In genomic region chr16:95838478-95838846, GRCm38 (mm10) we compare ENCODE assay signal across 30 mouse cellular contexts.
DNase-seq lines count a peak whose midpoint lies in the region; ATAC-seq and TF ChIP-seq lines count a peak whose summit lies in the region.
"Had no signal": no experiment of that assay in that cellular context is flagged by ENCODE, and none has a peak within 500 bp of the region (broad histone marks: within the 10 kb centered on the region; RNA-seq: fewer than 3 reads in every experiment).

No protein-coding gene starts in this region.

- H3K9ac ChIP-seq in intestine, postnatal 0 days (ENCODE audit: low read depth, low read length), result no peak overlapping the region
- H3K9ac ChIP-seq: embryonic facial prominence, embryonic 13.5 days; embryonic facial prominence, embryonic 15.5 days; forebrain, embryonic 12.5 days had no signal

- H3K79me3 ChIP-seq in C2C12 (ENCODE audit: low read depth), result no peaks in the 10 kb centered on the region

- H3K4me1 ChIP-seq in heart, embryonic 10.5 days, result peaks cover 15% of the 10 kb centered on the region
- peaks cover 30% of the 10 kb centered on the region for H3K4me1 ChIP-seq in limb, embryonic 10.5 days
- H3K4me1 ChIP-seq in intestine, postnatal 0 days (replicated peaks; ENCODE audit: control insufficient read depth, insufficient read depth, low read length), result no peaks in the 10 kb centered on the region

- no peak overlapping the region for H3K4me3 ChIP-seq in heart, embryonic 10.5 days
- H3K4me3 ChIP-seq in C2C12 (ENCODE audit: insufficient read depth, poor library complexity, severe bottlenecking), result no peak overlapping the region
- no peak overlapping the region for H3K4me3 ChIP-seq in limb, embryonic 10.5 days
- H3K4me3 ChIP-seq in macrophage (ENCODE audit: inconsistent target), result no peak overlapping the region
- no peak overlapping the region for H3K4me3 ChIP-seq in intestine, postnatal 0 days (ENCODE audit: low read depth, low read length)
- H3K4me3 ChIP-seq: embryonic facial prominence, embryonic 13.5 days; embryonic facial prominence, embryonic 15.5 days; erythroblast, embryonic 14.5 days; forebrain, embryonic 10.5 days; forebrain, embryonic 12.5 days had no signal

- peak overlapping the region; percentile 19 for H3ac ChIP-seq in C2C12 (ENCODE audit: control insufficient read depth, insufficient read length, low read depth)

- DNase-seq in heart, embryonic 10.5 days (ENCODE audit: low spot score), result no peak
- DNase-seq in heart, adult 9 months (ENCODE audit: low spot score in 2 of 2), result no peak
- no peak for DNase-seq in limb, embryonic 10.5 days (ENCODE audit: low spot score)
- no peak for DNase-seq in liver
- DNase-seq in c-Kit-positive CD71-positive TER-119-positive erythroid progenitor cells, embryonic 14.5 days (ENCODE audit: low spot score), result no peak
- DNase-seq: adrenal gland, adult 8-10 months; adrenal gland, postnatal 14 days; adrenal gland, postnatal 36 days; cerebellum, adult 11 months; cerebellum, adult 18-20 months; cerebellum, adult 8-10 months; cerebellum, adult 9-11 months; cerebellum, postnatal 14 days; cerebellum, postnatal 36 days; embryo, embryonic 11 days had no signal

- TF ChIP-seq CTCF in C2C12 (IDR thresholded peaks at IDR 0.05; ENCODE audit: control insufficient read depth, insufficient read depth, insufficient read length), result no peak
- TF ChIP-seq CTCF in intestine, postnatal 0 days (IDR thresholded peaks at IDR 0.05; ENCODE audit: low read depth), result no peak

- H3K9me3 ChIP-seq in heart, embryonic 10.5 days, result no peaks in the 10 kb centered on the region
- no peaks in the 10 kb centered on the region for H3K9me3 ChIP-seq in limb, embryonic 10.5 days (replicated peaks)
- no peaks in the 10 kb centered on the region for H3K9me3 ChIP-seq in intestine, postnatal 0 days (ENCODE audit: control insufficient read depth)
- H3K9me3 ChIP-seq: embryonic facial prominence, embryonic 13.5 days; embryonic facial prominence, embryonic 15.5 days; forebrain, embryonic 10.5 days; forebrain, embryonic 12.5 days; G1E had no signal

- H3K36me3 ChIP-seq in heart, embryonic 10.5 days, result no peaks in the 10 kb centered on the region
- H3K36me3 ChIP-seq in C2C12 (ENCODE audit: control insufficient read depth, insufficient read depth) (no peaks in the 10 kb centered on the region), macrophage (ENCODE audit: inconsistent target) (no peaks in the 10 kb centered on the region)
- H3K36me3 ChIP-seq in limb, embryonic 10.5 days, result peaks cover 3% of the 10 kb centered on the region; the same call in 1 of the 2 replicates
- no peaks in the 10 kb centered on the region for H3K36me3 ChIP-seq in intestine, postnatal 0 days (ENCODE audit: control insufficient read depth, insufficient read depth)
- H3K36me3 ChIP-seq: embryonic facial prominence, embryonic 13.5 days; embryonic facial prominence, embryonic 15.5 days; forebrain, embryonic 10.5 days; forebrain, embryonic 12.5 days; G1E had no signal

- 87% methylated on average over 3 of the region's 3 CpGs for WGBS in heart, embryonic 10.5 days
- WGBS in limb, embryonic 10.5 days, result 97% methylated on average over 3 of the region's 3 CpGs
- WGBS in macrophage (ENCODE audit: missing documents), result 98% methylated on average over 3 of the region's 3 CpGs
- WGBS in intestine, postnatal 0 days, result 91% methylated on average over 3 of the region's 3 CpGs

- peak overlapping the region; percentile 57; the same call in 1 of the 2 replicates for H3K27ac ChIP-seq in heart, embryonic 10.5 days
- peak overlapping the region; percentile 59 for H3K27ac ChIP-seq in limb, embryonic 10.5 days
- H3K27ac ChIP-seq in macrophage, result peak overlapping the region; percentile 66
- H3K27ac ChIP-seq in intestine, postnatal 0 days (ENCODE audit: low read depth, low read length), result no peak overlapping the region
- H3K27ac ChIP-seq: embryonic facial prominence, embryonic 13.5 days; embryonic facial prominence, embryonic 15.5 days; forebrain, embryonic 10.5 days; forebrain, embryonic 12.5 days had no signal

- H3K79me2 ChIP-seq in C2C12 (ENCODE audit: control insufficient read depth, insufficient read depth) (no peaks in the 10 kb centered on the region), macrophage (ENCODE audit: inconsistent target) (no peaks in the 10 kb centered on the region)

- no peak overlapping the region for H3K4me2 ChIP-seq in intestine, postnatal 0 days (replicated peaks; ENCODE audit: low read depth)
- H3K4me2 ChIP-seq: embryonic facial prominence, embryonic 13.5 days; embryonic facial prominence, embryonic 15.5 days; forebrain, embryonic 12.5 days had no signal

- H3K27me3 ChIP-seq in heart, embryonic 10.5 days (ENCODE audit: insufficient read depth, poor library complexity, severe bottlenecking), result no peaks in the 10 kb centered on the region
- H3K27me3 ChIP-seq in C2C12 (ENCODE audit: control insufficient read depth, insufficient read depth, insufficient read length), result no peaks in the 10 kb centered on the region
- no peaks in the 10 kb centered on the region for H3K27me3 ChIP-seq in limb, embryonic 10.5 days (ENCODE audit: low read depth, poor library complexity, severe bottlenecking)
- no peaks in the 10 kb centered on the region for H3K27me3 ChIP-seq in intestine, postnatal 0 days (replicated peaks; ENCODE audit: control insufficient read depth, insufficient read depth, low read length)
- H3K27me3 ChIP-seq: CH12.LX; embryonic facial prominence, embryonic 13.5 days; embryonic facial prominence, embryonic 15.5 days; forebrain, embryonic 12.5 days; Patski had no signal

- ATAC-seq in intestine, postnatal 0 days, result no peak
- ATAC-seq: activated CD4-positive, CD25-positive, alpha-beta regulatory T cell, adult 4 months; CD4-positive, CD25-positive, alpha-beta regulatory T cell, adult 4 months; forebrain, embryonic 14.5 days; forebrain, embryonic 16.5 days; Patski had no signal

TF ChIP-seq in C2C12, 6 proteins besides CTCF, POLR2A, EP300 and RAD21:
- TF ChIP-seq FOSL1 (IDR thresholded peaks at IDR 0.05; ENCODE audit: insufficient read depth, low read length, poor library complexity, severe bottlenecking) (no peak), CEBPB (IDR thresholded peaks at IDR 0.05; ENCODE audit: low read depth) (no peak), USF1 (IDR thresholded peaks at IDR 0.05; ENCODE audit: low read depth) (no peak), MYOG (IDR thresholded peaks at IDR 0.05; ENCODE audit: control insufficient read depth, extremely low read depth, insufficient read length) (no peak), MAX (IDR thresholded peaks at IDR 0.05) (no peak), MYOD1 (IDR thresholded peaks at IDR 0.05; ENCODE audit: control insufficient read depth, insufficient read length, low read depth) (no peak)
